Mouse (Mus musculus): ENCODE data around the gene Fam169a. TPM values are rescaled to one million over a fixed set of nuclear protein-coding genes. Genes with fewer than 3 reads are reported as not detected.
"Not testable (repeated sequence)": the region's sequence is repeated elsewhere in the genome, so short reads cannot be mapped to it uniquely, and the experiment has no call there.

The Fam169a gene
- polyA plus RNA-seq, 1 experiment from 2014 or later: 7.3 TPM

DNA sequence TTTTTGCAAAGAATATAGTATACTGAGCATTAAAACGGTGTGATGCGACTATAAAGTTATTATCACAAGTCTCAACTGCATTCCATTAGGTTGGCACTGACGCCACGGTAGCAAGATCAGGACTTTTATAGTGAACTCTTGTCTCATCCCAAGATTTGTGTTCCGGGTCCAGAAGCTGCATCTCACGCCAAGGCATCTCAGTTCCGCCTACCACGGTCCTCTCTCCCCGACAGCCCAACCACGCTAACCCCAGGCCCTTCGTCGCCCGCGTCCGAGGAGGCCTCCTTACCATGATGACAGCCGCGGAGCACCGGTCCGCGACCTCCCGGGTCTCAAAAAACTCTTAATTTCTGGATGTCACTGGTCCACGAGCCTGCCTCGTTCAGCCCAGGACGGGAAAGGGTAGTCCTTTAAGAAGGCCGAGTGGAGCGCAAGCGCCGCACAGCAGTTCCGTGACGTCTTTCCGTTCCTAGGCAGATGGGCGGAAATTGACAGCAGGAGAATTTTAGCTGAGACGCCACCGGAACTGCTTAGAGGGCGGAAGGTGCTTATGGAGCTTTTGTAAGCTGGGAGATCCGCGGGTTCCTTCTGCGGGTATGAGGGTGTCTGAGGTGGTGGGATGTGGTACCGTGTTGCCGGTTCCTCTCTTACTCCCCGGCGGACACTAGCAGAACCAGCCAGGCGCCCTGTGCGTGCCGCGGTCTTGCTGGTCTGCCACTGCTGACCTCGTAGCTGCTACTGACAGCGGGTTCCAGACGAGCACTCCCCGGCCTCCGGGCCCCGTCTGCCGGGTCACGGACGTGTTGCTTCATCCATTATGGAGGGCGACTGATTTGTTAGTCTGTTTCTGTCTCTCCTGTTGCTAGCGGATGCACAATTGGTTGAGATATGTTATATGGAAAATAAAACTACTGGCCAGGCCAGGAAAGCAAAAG is 70.6 kb downstream of the Fam169a start, which contains the start of the genes Gfm2 and Nsa2:
Gene Gfm2 (plus strand): TSS at position 472 of the 935 bp plus-strand sequence.
Gene Nsa2 (minus strand): TSS at position 472 of the 935 bp plus-strand sequence.
- Histone ChIP-seq H3K9ac (peak within 1 kb of the TSS; percentile 78), H3K9me3 (no peaks in the 10 kb centered on the region), H3K36me3 (peaks cover 21% of the 10 kb centered on the region), H3K4me1 (no peaks in the 10 kb centered on the region), H3K4me3 (peak within 1 kb of the TSS; percentile 86), H3K4me2 (replicated peaks) (peak within 1 kb of the TSS; percentile 63), H3K27me3 (no peaks in the 10 kb centered on the region), H3K27ac (peak within 1 kb of the TSS; percentile 82)
- peak; percentile 93 for ATAC-seq (ENCODE audit: insufficient number of reproducible peaks, insufficient read depth, low FRiP score, low TSS enrichment)
- under 1% methylated on average over 57 of the region's 57 CpGs for WGBS

- WGBS: 33% methylated on average over 8 of the region's 8 CpGs
- not testable (repeated sequence) for H3K9me3 ChIP-seq; ATAC-seq (ENCODE audit: insufficient number of reproducible peaks, insufficient read depth, low FRiP score, low TSS enrichment); H3K4me1 ChIP-seq; H3K27me3 ChIP-seq
- peaks cover 20% of the 10 kb centered on the region for H3K36me3 ChIP-seq
- peak overlapping the region; percentile 54 for H3K4me2 ChIP-seq (replicated peaks)
- H3K27ac ChIP-seq: 0 out of 2 replicates have a peak overlapping the region, but pooled peaks have one; percentile 82
- peak overlapping the region; percentile 78 for H3K9ac ChIP-seq
- peak overlapping the region; percentile 86 for H3K4me3 ChIP-seq
These were observed 71.4 kb downstream of the Fam169a start for GRCm38 (mm10) chr13:97138404-97138931.

- H3K9ac ChIP-seq: no peak overlapping the region
These were observed 75.2 kb downstream of the Fam169a start for GRCm38 (mm10) chr13:97142321-97142720.

DNA sequence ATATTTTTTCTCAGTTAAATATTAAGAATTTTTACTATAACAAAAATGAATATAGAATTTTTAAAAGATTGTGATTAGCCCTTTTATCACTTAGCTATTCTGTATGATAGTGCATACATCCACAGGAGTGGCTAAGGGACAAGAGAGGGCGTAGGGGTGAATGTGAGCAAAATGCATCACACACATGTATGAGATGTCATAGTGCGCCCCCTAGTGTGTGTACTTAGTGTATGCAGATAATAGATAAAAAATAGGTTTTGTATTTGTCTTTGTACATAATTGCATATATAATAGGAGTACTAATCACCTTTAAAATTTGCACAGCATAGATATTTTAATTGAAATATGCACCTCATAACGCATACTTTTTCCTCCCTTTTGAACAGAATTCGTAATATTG is 78.7 kb downstream of the Fam169a start:
- H3K9me3 ChIP-seq: no peaks in the 10 kb centered on the region
- no peaks in the 10 kb centered on the region for H3K27me3 ChIP-seq
- peaks cover 46% of the 10 kb centered on the region for H3K36me3 ChIP-seq
- 63% methylated on average over 4 of the region's 4 CpGs for WGBS
- H3K27ac ChIP-seq: no peak overlapping the region
- no peak overlapping the region for H3K4me2 ChIP-seq (replicated peaks)
- no peaks in the 10 kb centered on the region for H3K4me1 ChIP-seq
- no peak overlapping the region for H3K4me3 ChIP-seq
- H3K9ac ChIP-seq: no peak overlapping the region
- no peak for ATAC-seq (ENCODE audit: insufficient number of reproducible peaks, insufficient read depth, low FRiP score, low TSS enrichment)

More at GRCm38 (mm10) chr13:97142321-97142720, 75.2 kb downstream of the Fam169a start:
- Histone ChIP-seq H3K36me3 (peaks cover 23% of the 10 kb centered on the region), H3K27ac (no peak overlapping the region), H3K9me3 (no peaks in the 10 kb centered on the region), H3K4me1 (no peaks in the 10 kb centered on the region), H3K27me3 (no peaks in the 10 kb centered on the region), H3K4me2 (replicated peaks) (no peak overlapping the region), H3K4me3 (no peak overlapping the region)
- no peak for ATAC-seq (ENCODE audit: insufficient number of reproducible peaks, insufficient read depth, low FRiP score, low TSS enrichment)
- WGBS: 87% methylated on average over 7 of the region's 7 CpGs

DNA sequence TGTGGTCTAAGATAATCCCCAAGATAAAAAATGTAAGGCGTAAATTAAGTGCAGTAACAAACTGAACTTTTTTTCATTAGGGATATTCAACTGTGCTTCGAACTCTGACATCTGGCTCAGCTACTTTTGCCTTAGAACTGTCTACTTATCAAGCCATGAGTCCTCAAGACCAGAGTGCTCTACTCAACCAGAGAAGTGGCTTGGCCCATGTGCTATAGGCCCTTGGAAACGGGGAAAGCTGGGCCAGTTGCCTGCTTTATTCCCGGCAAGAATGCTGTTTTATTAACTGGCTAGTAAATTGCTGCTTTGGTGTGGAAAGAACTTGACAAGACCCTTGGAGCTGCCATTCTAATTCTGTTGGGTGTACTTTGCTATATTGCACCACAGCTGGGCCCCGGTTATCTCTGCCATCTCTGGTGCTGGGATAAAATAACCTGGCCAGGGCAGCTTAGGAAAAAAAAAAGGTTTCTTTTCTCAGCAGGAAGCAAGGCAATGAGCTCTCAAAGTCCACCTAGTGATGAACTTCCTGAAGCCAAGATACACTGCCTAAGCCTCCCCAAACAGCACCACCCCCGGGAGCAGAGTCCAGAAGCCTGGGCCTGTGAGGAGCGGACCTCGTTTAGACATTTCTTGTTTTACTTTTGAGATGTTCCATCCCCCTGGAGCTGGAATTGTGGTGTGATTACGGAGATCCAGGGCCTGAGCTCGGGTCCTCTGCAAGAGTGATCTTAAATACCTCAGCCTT is 108.6 kb downstream of the Fam169a start:
- Histone ChIP-seq H3K4me3 (no peak overlapping the region), H3K4me1 (no peaks in the 10 kb centered on the region), H3K27ac (no peak overlapping the region), H3K4me2 (replicated peaks) (no peak overlapping the region), H3K27me3 (no peaks in the 10 kb centered on the region), H3K9ac (no peak overlapping the region), H3K36me3 (peaks cover 57% of the 10 kb centered on the region), H3K9me3 (no peaks in the 10 kb centered on the region)
- 87% methylated on average over 10 of the region's 10 CpGs for WGBS
- ATAC-seq (ENCODE audit: insufficient number of reproducible peaks, insufficient read depth, low FRiP score, low TSS enrichment): no peak

DNA sequence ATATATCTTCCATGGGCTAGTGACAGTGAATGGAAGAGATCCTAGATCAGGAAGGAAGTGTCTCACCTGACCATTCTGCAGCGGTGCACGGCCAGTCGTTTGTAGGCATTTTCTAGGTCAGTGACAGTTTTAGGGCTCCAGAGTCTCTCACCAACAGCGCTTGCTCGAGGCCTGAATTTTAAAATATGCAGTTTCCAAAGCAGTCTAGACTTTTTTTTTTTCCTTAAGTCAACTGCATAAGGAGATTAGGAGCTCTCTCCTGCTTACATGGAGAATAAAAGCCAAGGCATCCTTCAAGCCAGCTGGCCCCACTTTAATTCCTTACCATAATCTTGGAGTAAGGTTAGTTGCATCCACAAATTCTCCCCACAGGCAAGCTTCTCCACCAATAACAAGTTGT is 109.6 kb downstream of the Fam169a start:
- 91% methylated on average over 5 of the region's 5 CpGs for WGBS
- Histone ChIP-seq H3K4me3 (no peak overlapping the region), H3K36me3 (peaks cover 57% of the 10 kb centered on the region), H3K27me3 (no peaks in the 10 kb centered on the region), H3K9ac (no peak overlapping the region), H3K4me2 (replicated peaks) (no peak overlapping the region), H3K4me1 (no peaks in the 10 kb centered on the region), H3K27ac (no peak overlapping the region), H3K9me3 (no peaks in the 10 kb centered on the region)
- ATAC-seq (ENCODE audit: insufficient number of reproducible peaks, insufficient read depth, low FRiP score, low TSS enrichment): no peak

DNA sequence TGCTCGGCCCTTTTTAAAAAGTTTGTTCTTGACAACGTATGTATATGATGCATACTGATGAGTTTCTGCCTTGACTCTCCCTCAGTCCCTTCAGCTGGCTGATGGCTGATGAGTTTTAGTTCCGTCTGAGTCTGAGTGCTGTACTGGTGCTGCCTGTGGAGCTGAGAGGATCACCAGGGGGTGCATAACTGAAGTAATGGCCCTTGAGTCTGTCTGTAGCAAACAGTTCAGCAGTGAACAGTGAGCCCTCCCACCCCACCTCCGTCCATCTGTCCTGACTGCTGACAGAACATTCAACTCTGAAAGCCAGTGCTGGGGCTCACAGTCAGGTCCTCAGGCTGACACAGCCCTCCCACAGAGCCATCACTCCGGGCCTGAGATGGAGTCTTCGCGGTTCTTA is 111.9 kb downstream of the Fam169a start:
- no peak overlapping the region for H3K9ac ChIP-seq
- no peak for ATAC-seq (ENCODE audit: insufficient number of reproducible peaks, insufficient read depth, low FRiP score, low TSS enrichment)
- H3K4me2 ChIP-seq (replicated peaks): no peak overlapping the region
- H3K4me1 ChIP-seq: no peaks in the 10 kb centered on the region
- no peak overlapping the region for H3K27ac ChIP-seq
- H3K36me3 ChIP-seq: peaks cover 40% of the 10 kb centered on the region
- H3K4me3 ChIP-seq: no peak overlapping the region
- no peaks in the 10 kb centered on the region for H3K27me3 ChIP-seq
- H3K9me3 ChIP-seq: no peaks in the 10 kb centered on the region
- 72% methylated on average over 7 of the region's 7 CpGs for WGBS

- 76% methylated on average over 6 of the region's 6 CpGs for WGBS
- peaks cover 27% of the 10 kb centered on the region for H3K36me3 ChIP-seq
These were observed 113.2 kb downstream of the Fam169a start for GRCm38 (mm10) chr13:97180113-97180828.

More at GRCm38 (mm10) chr13:97180113-97180828, 113.2 kb downstream of the Fam169a start:
- Histone ChIP-seq H3K4me3 (no peak overlapping the region), H3K27me3 (no peaks in the 10 kb centered on the region), H3K9me3 (no peaks in the 10 kb centered on the region), H3K27ac (no peak overlapping the region), H3K4me2 (replicated peaks) (no peak overlapping the region), H3K4me1 (no peaks in the 10 kb centered on the region), H3K9ac (no peak overlapping the region)
- ATAC-seq (ENCODE audit: insufficient number of reproducible peaks, insufficient read depth, low FRiP score, low TSS enrichment): no peak

Other genes with a start within 250 kb of the Fam169a start
- 0.22 and 0.23 TPM in 2 replicates for gene Gcnt4, start 142.6 kb upstream of the Fam169a start, polyA plus RNA-seq (2016; fragmentation: Nextera tagmentation; extraction: Ambion mirVana)
- not detected in 2 replicates for gene 1700029F12Rik, start 32.9 kb upstream of the Fam169a start, polyA plus RNA-seq (2016; fragmentation: Nextera tagmentation; extraction: Ambion mirVana)
- gene Gm6169, start 32.0 kb downstream of the Fam169a start, polyA plus RNA-seq (2016; fragmentation: Nextera tagmentation; extraction: Ambion mirVana): 0.71 and 1.9 TPM in 2 replicates
- gene Gfm2, start 70.7 kb downstream of the Fam169a start, polyA plus RNA-seq (2016; fragmentation: Nextera tagmentation; extraction: Ambion mirVana): 34.5 and 36.2 TPM in 2 replicates
- 61.1 and 66.6 TPM in 2 replicates for gene Nsa2, start 70.7 kb downstream of the Fam169a start, polyA plus RNA-seq (2016; fragmentation: Nextera tagmentation; extraction: Ambion mirVana)
- gene Hexb, start 131.1 kb downstream of the Fam169a start, polyA plus RNA-seq (2016; fragmentation: Nextera tagmentation; extraction: Ambion mirVana): 28.8 and 29.8 TPM in 2 replicates
- 7.8 and 8.0 TPM in 2 replicates for gene Enc1, start 173.8 kb downstream of the Fam169a start, polyA plus RNA-seq (2016; fragmentation: Nextera tagmentation; extraction: Ambion mirVana)

Data from embryonic facial prominence, embryonic 12.5 days (tissue).